Mouse (Mus musculus): ENCODE data around the gene Cyp26a1. TPM values are rescaled to one million over a fixed set of nuclear protein-coding genes. Genes with fewer than 3 reads are reported as not detected.
A peak's percentile ranks its signal among the peaks of the same experiment; 100 is the strongest.

Cyp26a1 gene
- polyA plus RNA-seq, 1 experiment from 2014 or later: 2.3 TPM

DNA sequence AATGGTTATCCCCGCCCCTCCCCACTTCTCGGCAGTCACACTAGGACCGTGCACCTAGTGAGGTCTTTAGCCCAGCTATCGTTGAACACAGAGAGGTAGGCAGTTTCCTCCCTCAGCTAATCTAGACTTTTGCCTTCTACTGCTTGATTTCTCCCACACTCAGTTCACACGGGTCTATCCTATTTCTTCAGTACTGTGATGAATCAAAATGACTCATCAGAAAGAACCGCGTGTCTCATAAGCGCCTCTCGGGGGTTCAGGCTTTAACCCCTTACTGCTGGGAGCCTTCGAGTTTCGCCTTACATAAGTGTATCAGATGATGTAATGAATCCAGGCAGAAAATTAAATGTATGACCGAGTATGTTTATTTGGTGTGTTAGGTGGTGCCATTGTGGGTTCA, 24.2 kb upstream of the Cyp26a1 start:
- Histone ChIP-seq H3K27me3 (ENCODE audit: control insufficient read depth, insufficient read depth, low read length) (no peaks in the 10 kb centered on the region), H3K4me3 (ENCODE audit: low read depth, low read length) (no peak overlapping the region), H3K9ac (ENCODE audit: low read length) (no peak overlapping the region), H3K9me3 (ENCODE audit: control insufficient read depth, low read length) (no peaks in the 10 kb centered on the region), H3K4me2 (ENCODE audit: low read depth) (no peak overlapping the region), H3K36me3 (ENCODE audit: control insufficient read depth, insufficient read depth, low read length) (no peaks in the 10 kb centered on the region), H3K27ac (ENCODE audit: low read depth, low read length) (no peak overlapping the region), H3K4me1 (ENCODE audit: control insufficient read depth, insufficient read depth, low read length) (no peaks in the 10 kb centered on the region)
- no peak for DNase-seq (ENCODE audit: low spot score)
- 78% methylated on average over 12 of the region's 12 CpGs for WGBS
- ATAC-seq (ENCODE audit: insufficient read depth, low FRiP score, low TSS enrichment): no peak

DNA sequence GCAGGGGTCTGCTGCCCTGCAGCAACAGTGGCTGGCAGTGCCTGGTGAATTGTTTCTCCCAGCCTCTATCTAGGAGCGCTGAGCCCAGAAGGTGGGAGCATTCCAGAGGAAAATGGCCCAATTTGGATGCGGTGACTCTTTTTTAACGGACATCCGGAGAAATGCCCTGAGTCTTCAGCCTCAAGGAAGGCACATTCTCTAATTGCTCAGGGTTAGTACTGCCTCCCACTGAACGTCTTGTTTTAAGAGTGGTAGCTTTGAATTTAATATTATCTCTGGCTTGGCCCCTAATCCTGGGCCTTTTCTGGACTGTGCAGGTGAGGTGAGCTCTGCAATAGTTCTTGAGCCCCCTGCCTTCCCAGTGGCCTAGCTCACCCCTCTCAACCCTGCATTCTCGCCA, 12.3 kb upstream of the Cyp26a1 start, which contains the start of gene Cyp26c1:
Gene Cyp26c1 (plus strand): TSS at position 301 of the 400 bp plus-strand sequence.
- under 1% methylated on average over 6 of the region's 6 CpGs for WGBS
- no peak for DNase-seq (ENCODE audit: low spot score)

DNA sequence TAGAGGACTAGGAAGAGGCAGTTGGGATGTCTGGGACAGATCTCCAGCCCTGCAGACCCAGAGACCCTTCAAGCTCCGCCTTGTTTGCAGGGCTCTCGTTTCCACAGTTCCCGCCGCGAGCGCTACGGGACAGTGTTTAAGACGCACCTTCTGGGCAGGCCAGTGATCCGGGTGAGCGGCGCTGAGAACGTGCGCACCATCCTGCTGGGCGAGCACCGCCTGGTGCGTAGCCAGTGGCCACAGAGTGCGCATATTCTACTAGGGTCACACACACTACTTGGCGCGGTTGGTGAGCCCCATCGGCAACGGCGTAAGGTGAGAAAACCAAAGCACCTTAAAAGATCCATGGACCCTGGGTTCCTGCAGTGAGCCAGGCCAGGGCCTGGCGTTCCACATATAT, 11.3 kb upstream of the Cyp26a1 start:
- DNase-seq (ENCODE audit: low spot score) (no peak), ATAC-seq (ENCODE audit: insufficient read depth, low FRiP score, low TSS enrichment) (no peak; the same call in 1 of the 2 replicates)
- H3K27me3 ChIP-seq (ENCODE audit: control insufficient read depth, insufficient read depth, low read length): peaks cover 86% of the 10 kb centered on the region
- H3K4me3 ChIP-seq (ENCODE audit: low read depth, low read length): no peak overlapping the region
- H3K36me3 ChIP-seq (ENCODE audit: control insufficient read depth, insufficient read depth, low read length): no peaks in the 10 kb centered on the region
- 1% methylated on average over 23 of the region's 23 CpGs for WGBS
- peaks cover 6% of the 10 kb centered on the region; the same call in 1 of the 2 replicates for H3K4me1 ChIP-seq (ENCODE audit: control insufficient read depth, insufficient read depth, low read length)
- H3K9me3 ChIP-seq (ENCODE audit: control insufficient read depth, low read length): no peaks in the 10 kb centered on the region
- H3K4me2 ChIP-seq (ENCODE audit: low read depth): no peak overlapping the region
- H3K9ac ChIP-seq (ENCODE audit: low read length): no peak overlapping the region
- H3K27ac ChIP-seq (ENCODE audit: low read depth, low read length): no peak overlapping the region

More for the DNA sequence above, 12.3 kb upstream of the Cyp26a1 start, which contains the start of gene Cyp26c1:
- Histone ChIP-seq H3K36me3 (ENCODE audit: control insufficient read depth, insufficient read depth, low read length) (no peaks in the 10 kb centered on the region), H3K4me1 (ENCODE audit: control insufficient read depth, insufficient read depth, low read length) (peaks cover 3% of the 10 kb centered on the region; the same call in 1 of the 2 replicates), H3K4me3 (ENCODE audit: low read depth, low read length) (no peak within 1 kb of the TSS), H3K27ac (ENCODE audit: low read depth, low read length) (no peak within 1 kb of the TSS), H3K9ac (ENCODE audit: low read length) (no peak within 1 kb of the TSS), H3K9me3 (ENCODE audit: control insufficient read depth, low read length) (no peaks in the 10 kb centered on the region), H3K27me3 (ENCODE audit: control insufficient read depth, insufficient read depth, low read length) (peaks cover 75% of the 10 kb centered on the region), H3K4me2 (ENCODE audit: low read depth) (no peak within 1 kb of the TSS)
- ATAC-seq (ENCODE audit: insufficient read depth, low FRiP score, low TSS enrichment): no peak

DNA sequence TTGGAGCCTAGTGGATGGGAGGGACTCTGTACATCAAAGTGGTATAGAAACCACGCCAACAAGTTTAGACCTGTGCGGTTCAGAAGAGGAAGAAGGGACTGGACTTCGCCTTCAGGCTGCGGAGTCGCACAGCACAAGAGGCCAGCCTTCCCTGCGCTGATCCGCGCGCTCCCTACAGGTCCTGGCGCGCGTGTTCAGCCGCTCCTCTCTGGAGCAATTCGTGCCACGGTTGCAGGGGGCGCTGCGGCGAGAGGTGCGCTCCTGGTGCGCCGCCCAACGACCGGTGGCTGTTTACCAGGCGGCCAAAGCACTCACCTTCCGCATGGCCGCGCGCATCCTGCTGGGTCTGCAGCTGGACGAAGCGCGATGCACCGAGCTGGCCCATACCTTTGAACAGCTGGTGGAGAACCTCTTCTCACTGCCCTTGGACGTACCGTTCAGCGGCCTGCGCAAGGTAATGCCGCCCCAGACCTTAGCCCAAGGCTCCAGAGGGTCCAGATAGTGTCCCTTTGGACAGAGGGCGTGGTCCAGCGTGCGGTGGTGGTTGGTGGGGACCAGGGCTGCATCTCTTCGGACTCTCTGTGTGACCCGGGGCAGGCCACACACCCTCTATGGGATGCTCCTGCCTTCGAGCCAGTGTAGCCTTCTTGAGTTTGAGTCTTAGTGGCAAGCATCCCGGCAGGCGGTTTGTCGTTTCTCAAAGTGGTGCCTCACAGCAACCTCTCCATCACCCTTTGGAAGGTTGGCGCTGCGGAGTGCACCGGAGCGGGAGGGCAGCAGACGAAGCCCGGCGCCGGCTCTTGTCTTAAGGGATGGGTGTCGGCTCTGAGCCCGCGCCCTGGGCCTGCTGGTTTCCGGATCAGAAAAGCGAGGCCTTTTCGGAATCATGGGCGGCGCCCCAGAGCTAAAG, 10.4 kb upstream of the Cyp26a1 start:
- no peak overlapping the region for H3K4me2 ChIP-seq (ENCODE audit: low read depth)
- no peaks in the 10 kb centered on the region for H3K36me3 ChIP-seq (ENCODE audit: control insufficient read depth, insufficient read depth, low read length)
- DNase-seq (ENCODE audit: low spot score) (no peak), ATAC-seq (ENCODE audit: insufficient read depth, low FRiP score, low TSS enrichment) (no peak)
- H3K4me3 ChIP-seq (ENCODE audit: low read depth, low read length): no peak overlapping the region; the same call in 1 of the 2 replicates
- no peaks in the 10 kb centered on the region for H3K9me3 ChIP-seq (ENCODE audit: control insufficient read depth, low read length)
- no peak overlapping the region for H3K9ac ChIP-seq (ENCODE audit: low read length)
- peaks cover 95% of the 10 kb centered on the region for H3K27me3 ChIP-seq (ENCODE audit: control insufficient read depth, insufficient read depth, low read length)
- no peak overlapping the region for H3K27ac ChIP-seq (ENCODE audit: low read depth, low read length)
- peaks cover 6% of the 10 kb centered on the region; the same call in 1 of the 2 replicates for H3K4me1 ChIP-seq (ENCODE audit: control insufficient read depth, insufficient read depth, low read length)
- 1% methylated on average over 61 of the region's 62 CpGs for WGBS

DNA sequence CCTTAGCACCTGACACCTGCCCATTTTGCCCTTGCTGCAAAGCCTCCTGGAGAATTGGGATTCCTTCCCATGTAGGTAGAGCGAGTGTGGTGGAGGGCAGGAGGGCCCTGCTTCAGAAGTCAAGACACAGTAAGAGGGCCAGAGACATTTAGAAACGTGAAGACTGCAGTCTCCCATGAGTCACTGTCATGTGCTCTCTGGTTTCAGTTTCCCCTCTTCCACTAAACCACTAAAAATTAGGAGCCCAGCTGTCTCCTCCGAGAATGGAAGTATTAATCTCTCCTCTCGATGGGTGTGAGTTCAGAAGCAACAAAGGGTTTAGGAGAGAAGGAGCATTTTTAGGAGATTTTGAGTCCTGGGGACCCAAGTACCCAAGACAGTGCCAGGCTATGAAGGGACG, 8.1 kb upstream of the Cyp26a1 start:
- WGBS: 28% methylated on average over 5 of the region's 5 CpGs

DNA sequence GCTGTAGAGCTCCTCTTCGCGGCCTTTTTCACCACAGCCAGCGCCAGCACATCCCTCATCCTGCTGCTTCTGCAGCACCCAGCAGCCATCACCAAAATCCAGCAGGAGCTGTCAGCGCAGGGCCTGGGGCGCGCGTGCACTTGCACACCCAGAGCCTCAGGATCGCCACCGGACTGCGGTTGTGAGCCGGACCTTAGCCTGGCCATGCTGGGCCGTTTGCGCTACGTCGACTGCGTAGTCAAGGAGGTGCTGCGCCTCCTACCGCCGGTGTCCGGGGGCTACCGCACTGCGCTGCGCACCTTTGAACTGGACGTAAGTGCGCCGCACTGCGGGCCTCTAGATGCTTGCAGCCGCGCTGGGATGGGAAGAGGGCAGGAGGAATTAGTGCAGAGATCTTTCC, 6.9 kb upstream of the Cyp26a1 start:
- 0 out of 2 replicates have a peak overlapping the region, but pooled peaks have one; percentile 4 for H3K4me3 ChIP-seq (ENCODE audit: low read depth, low read length)
- H3K27ac ChIP-seq (ENCODE audit: low read depth, low read length): no peak overlapping the region
- no peak overlapping the region for H3K9ac ChIP-seq (ENCODE audit: low read length)
- H3K9me3 ChIP-seq (ENCODE audit: control insufficient read depth, low read length): no peaks in the 10 kb centered on the region
- WGBS: 2% methylated on average over 29 of the region's 29 CpGs
- ATAC-seq (ENCODE audit: insufficient read depth, low FRiP score, low TSS enrichment) (no peak), DNase-seq (ENCODE audit: low spot score) (peak; percentile 60)
- peaks cover 100% of the 10 kb centered on the region for H3K27me3 ChIP-seq (ENCODE audit: control insufficient read depth, insufficient read depth, low read length)
- peaks cover 7% of the 10 kb centered on the region; the same call in 1 of the 2 replicates for H3K4me1 ChIP-seq (ENCODE audit: control insufficient read depth, insufficient read depth, low read length)
- peak overlapping the region; percentile 25 for H3K4me2 ChIP-seq (ENCODE audit: low read depth)
- H3K36me3 ChIP-seq (ENCODE audit: control insufficient read depth, insufficient read depth, low read length): no peaks in the 10 kb centered on the region

More for the DNA sequence above, 8.1 kb upstream of the Cyp26a1 start:
- DNase-seq (ENCODE audit: low spot score) (no peak), ATAC-seq (ENCODE audit: insufficient read depth, low FRiP score, low TSS enrichment) (no peak)
- no peaks in the 10 kb centered on the region for H3K9me3 ChIP-seq (ENCODE audit: control insufficient read depth, low read length)
- no peak overlapping the region for H3K27ac ChIP-seq (ENCODE audit: low read depth, low read length)
- no peak overlapping the region for H3K4me3 ChIP-seq (ENCODE audit: low read depth, low read length)
- H3K4me2 ChIP-seq (ENCODE audit: low read depth): no peak overlapping the region
- H3K36me3 ChIP-seq (ENCODE audit: control insufficient read depth, insufficient read depth, low read length): no peaks in the 10 kb centered on the region
- H3K4me1 ChIP-seq (ENCODE audit: control insufficient read depth, insufficient read depth, low read length): peaks cover 6% of the 10 kb centered on the region; the same call in 1 of the 2 replicates
- H3K9ac ChIP-seq (ENCODE audit: low read length): no peak overlapping the region
- peaks cover 100% of the 10 kb centered on the region for H3K27me3 ChIP-seq (ENCODE audit: control insufficient read depth, insufficient read depth, low read length)

DNA sequence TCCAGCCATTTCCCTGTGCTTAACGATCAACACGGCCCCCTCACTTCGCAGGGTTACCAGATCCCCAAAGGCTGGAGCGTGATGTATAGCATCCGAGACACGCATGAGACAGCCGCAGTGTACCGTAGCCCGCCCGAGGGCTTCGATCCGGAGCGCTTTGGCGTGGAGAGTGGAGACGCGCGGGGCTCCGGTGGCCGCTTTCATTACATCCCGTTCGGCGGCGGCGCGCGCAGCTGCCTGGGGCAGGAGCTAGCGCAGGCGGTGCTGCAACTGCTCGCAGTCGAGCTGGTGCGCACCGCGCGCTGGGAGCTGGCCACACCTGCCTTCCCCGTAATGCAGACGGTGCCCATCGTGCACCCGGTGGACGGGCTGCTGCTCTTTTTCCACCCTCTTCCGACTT, 4.7 kb upstream of the Cyp26a1 start:
- peak; percentile 45; the same call in 1 of the 2 replicates for ATAC-seq (ENCODE audit: insufficient read depth, low FRiP score, low TSS enrichment)
- Histone ChIP-seq H3K9me3 (ENCODE audit: control insufficient read depth, low read length) (no peaks in the 10 kb centered on the region), H3K4me3 (ENCODE audit: low read depth, low read length) (peak overlapping the region; percentile 32), H3K36me3 (ENCODE audit: control insufficient read depth, insufficient read depth, low read length) (no peaks in the 10 kb centered on the region), H3K27me3 (ENCODE audit: control insufficient read depth, insufficient read depth, low read length) (peaks cover 100% of the 10 kb centered on the region), H3K4me2 (ENCODE audit: low read depth) (peak overlapping the region; percentile 54), H3K4me1 (ENCODE audit: control insufficient read depth, insufficient read depth, low read length) (peaks cover 18% of the 10 kb centered on the region), H3K27ac (ENCODE audit: low read depth, low read length) (no peak overlapping the region), H3K9ac (ENCODE audit: low read length) (no peak overlapping the region)
- DNase-seq (ENCODE audit: low spot score): peak; percentile 75
- WGBS: under 1% methylated on average over 40 of the region's 40 CpGs

DNA sequence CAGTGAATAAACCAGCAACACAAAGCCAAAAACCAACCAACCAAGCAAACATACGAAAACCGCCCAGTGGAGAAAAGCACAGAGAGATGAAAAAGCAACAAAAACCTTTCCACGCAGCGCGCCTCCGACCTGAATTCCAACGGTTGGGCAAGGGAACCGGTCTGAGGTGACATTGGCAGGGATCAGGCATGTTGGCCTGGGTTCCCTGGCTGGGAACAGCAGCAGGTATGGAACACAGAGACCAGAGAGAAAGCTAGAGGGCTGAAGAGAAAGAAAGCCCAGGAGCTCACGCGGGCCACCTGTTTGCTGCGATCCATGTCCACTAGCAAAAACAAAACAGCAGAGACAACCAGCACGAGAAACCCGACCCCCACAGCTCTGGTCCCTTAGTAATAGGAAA, 2.5 kb upstream of the Cyp26a1 start:
- DNase-seq (ENCODE audit: low spot score): no peak
- H3K27ac ChIP-seq (ENCODE audit: low read depth, low read length): no peak overlapping the region
- no peak for ATAC-seq (ENCODE audit: insufficient read depth, low FRiP score, low TSS enrichment)
- H3K9me3 ChIP-seq (ENCODE audit: control insufficient read depth, low read length): no peaks in the 10 kb centered on the region
- H3K4me1 ChIP-seq (ENCODE audit: control insufficient read depth, insufficient read depth, low read length): peaks cover 28% of the 10 kb centered on the region
- no peak overlapping the region for H3K4me2 ChIP-seq (ENCODE audit: low read depth)
- H3K27me3 ChIP-seq (ENCODE audit: control insufficient read depth, insufficient read depth, low read length): peaks cover 100% of the 10 kb centered on the region
- H3K4me3 ChIP-seq (ENCODE audit: low read depth, low read length): no peak overlapping the region
- no peak overlapping the region for H3K9ac ChIP-seq (ENCODE audit: low read length)
- H3K36me3 ChIP-seq (ENCODE audit: control insufficient read depth, insufficient read depth, low read length): no peaks in the 10 kb centered on the region
- WGBS: 18% methylated on average over 13 of the region's 13 CpGs

Measured in neural tube, embryonic 11.5 days (tissue).